Mouse (Mus musculus): ENCODE data around the gene Cd300ld5. TPM values are rescaled to one million over a fixed set of nuclear protein-coding genes. Genes with fewer than 3 reads are reported as not detected.

The Cd300ld5 gene
- polyA plus RNA-seq, 1 experiment from 2014 or later = not detected

- no peak overlapping the region for H3K27ac ChIP-seq
- H3K4me3 ChIP-seq = no peak overlapping the region
- H3K27me3 ChIP-seq (replicated peaks) = no peaks in the 10 kb centered on the region; the same call in 1 of the 2 replicates
- WGBS (ENCODE audit: insufficient replicate concordance) = 61% methylated on average over 5 of the region's 5 CpGs
- ATAC-seq = no peak
- H3K4me2 ChIP-seq = no peak overlapping the region
- no peaks in the 10 kb centered on the region for H3K9me3 ChIP-seq (replicated peaks)
- no peak overlapping the region for H3K9ac ChIP-seq
- H3K36me3 ChIP-seq = no peaks in the 10 kb centered on the region
- peaks cover 23% of the 10 kb centered on the region for H3K4me1 ChIP-seq
These were observed 35.4 kb upstream of the Cd300ld5 start for GRCm38 (mm10) chr11:115073002-115073401.

- ATAC-seq = no peak
- Histone ChIP-seq H3K27me3 (replicated peaks) (no peaks in the 10 kb centered on the region; the same call in 1 of the 2 replicates), H3K36me3 (no peaks in the 10 kb centered on the region), H3K4me1 (peaks cover 23% of the 10 kb centered on the region), H3K27ac (no peak overlapping the region), H3K9ac (no peak overlapping the region), H3K9me3 (replicated peaks) (no peaks in the 10 kb centered on the region), H3K4me2 (peak overlapping the region; percentile 18), H3K4me3 (no peak overlapping the region)
- WGBS (ENCODE audit: insufficient replicate concordance) = 14% methylated on average over 14 of the region's 14 CpGs
These were observed 34.2 kb upstream of the Cd300ld5 start for GRCm38 (mm10) chr11:115071631-115072294.

GRCm38 (mm10) chr11:115071015-115071551 is 33.5 kb upstream of the Cd300ld5 start:
- Histone ChIP-seq H3K36me3 (no peaks in the 10 kb centered on the region), H3K27me3 (replicated peaks) (no peaks in the 10 kb centered on the region; the same call in 1 of the 2 replicates), H3K9ac (no peak overlapping the region), H3K4me3 (no peak overlapping the region), H3K27ac (no peak overlapping the region), H3K4me2 (peak overlapping the region; percentile 18), H3K9me3 (replicated peaks) (no peaks in the 10 kb centered on the region), H3K4me1 (peaks cover 23% of the 10 kb centered on the region)
- WGBS (ENCODE audit: insufficient replicate concordance) = 17% methylated on average over 9 of the region's 9 CpGs
- no peak for ATAC-seq

GRCm38 (mm10) chr11:115066768-115067167 is 29.2 kb upstream of the Cd300ld5 start:
- 33% methylated on average over 6 of the region's 6 CpGs for WGBS (ENCODE audit: insufficient replicate concordance)

GRCm38 (mm10) chr11:115062077-115062476 is 24.5 kb upstream of the Cd300ld5 start, which contains the start of gene Cd300e:
TSS of gene Cd300e (minus strand) at chr11:115062177.
- Histone ChIP-seq H3K9me3 (replicated peaks) (no peaks in the 10 kb centered on the region), H3K4me1 (no peaks in the 10 kb centered on the region), H3K27ac (no peak within 1 kb of the TSS), H3K9ac (no peak within 1 kb of the TSS), H3K27me3 (replicated peaks) (no peaks in the 10 kb centered on the region), H3K36me3 (no peaks in the 10 kb centered on the region), H3K4me3 (no peak within 1 kb of the TSS), H3K4me2 (no peak within 1 kb of the TSS)
- no peak for ATAC-seq
- 12% methylated on average over 5 of the region's 5 CpGs for WGBS (ENCODE audit: insufficient replicate concordance)

More at GRCm38 (mm10) chr11:115066768-115067167, 29.2 kb upstream of the Cd300ld5 start:
- H3K27me3 ChIP-seq (replicated peaks) = no peaks in the 10 kb centered on the region; the same call in 1 of the 2 replicates
- no peak overlapping the region for H3K9ac ChIP-seq
- no peak overlapping the region for H3K27ac ChIP-seq
- no peak overlapping the region for H3K4me3 ChIP-seq
- peaks cover 8% of the 10 kb centered on the region for H3K4me1 ChIP-seq
- H3K9me3 ChIP-seq (replicated peaks) = no peaks in the 10 kb centered on the region
- H3K36me3 ChIP-seq = no peaks in the 10 kb centered on the region
- no peak for ATAC-seq
- H3K4me2 ChIP-seq = no peak overlapping the region

DNA sequence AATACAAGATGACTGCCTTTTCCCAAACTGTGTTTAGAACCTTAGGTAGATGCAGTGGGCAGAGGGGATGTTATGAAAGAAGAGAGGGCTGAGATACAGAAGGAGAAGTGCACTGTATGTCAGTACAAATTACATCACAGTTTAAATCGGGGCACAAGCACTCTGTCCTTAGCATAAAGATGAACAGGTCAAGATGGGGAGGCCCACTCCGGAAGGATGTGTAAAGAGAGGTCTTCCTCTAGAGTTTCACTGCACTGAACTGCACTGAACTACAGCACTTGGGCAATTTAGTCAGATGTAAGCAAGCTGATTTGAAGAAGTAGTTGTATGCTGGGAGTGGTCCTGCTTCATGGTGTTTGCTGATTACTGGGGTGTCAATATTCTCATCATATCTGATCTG is 22.2 kb upstream of the Cd300ld5 start:
- Histone ChIP-seq H3K27me3 (replicated peaks) (no peaks in the 10 kb centered on the region), H3K27ac (no peak overlapping the region), H3K4me1 (no peaks in the 10 kb centered on the region), H3K4me2 (no peak overlapping the region), H3K4me3 (no peak overlapping the region), H3K9ac (no peak overlapping the region), H3K36me3 (no peaks in the 10 kb centered on the region), H3K9me3 (replicated peaks) (no peaks in the 10 kb centered on the region)
- WGBS (ENCODE audit: insufficient replicate concordance) = 43% methylated on average over 2 of the region's 2 CpGs
- ATAC-seq = no peak

GRCm38 (mm10) chr11:115058701-115059100 is 21.1 kb upstream of the Cd300ld5 start:
- Histone ChIP-seq H3K9me3 (replicated peaks) (no peaks in the 10 kb centered on the region), H3K4me2 (no peak overlapping the region), H3K27me3 (replicated peaks) (no peaks in the 10 kb centered on the region), H3K4me1 (no peaks in the 10 kb centered on the region), H3K9ac (no peak overlapping the region), H3K36me3 (no peaks in the 10 kb centered on the region), H3K4me3 (no peak overlapping the region), H3K27ac (no peak overlapping the region)
- whole genome bisulfite sequencing (ENCODE audit: insufficient replicate concordance) = 51% methylated on average over 4 of the region's 4 CpGs
- no peak for ATAC-seq

GRCm38 (mm10) chr11:115054537-115054936 is 17.0 kb upstream of the Cd300ld5 start:
- H3K4me2 ChIP-seq = no peak overlapping the region
- ATAC-seq = no peak
- H3K27ac ChIP-seq = no peak overlapping the region
- no peaks in the 10 kb centered on the region for H3K27me3 ChIP-seq (replicated peaks)
- H3K9ac ChIP-seq = no peak overlapping the region
- no peak overlapping the region for H3K4me3 ChIP-seq
- H3K36me3 ChIP-seq = no peaks in the 10 kb centered on the region
- H3K4me1 ChIP-seq = no peaks in the 10 kb centered on the region
- H3K9me3 ChIP-seq (replicated peaks) = no peaks in the 10 kb centered on the region

DNA sequence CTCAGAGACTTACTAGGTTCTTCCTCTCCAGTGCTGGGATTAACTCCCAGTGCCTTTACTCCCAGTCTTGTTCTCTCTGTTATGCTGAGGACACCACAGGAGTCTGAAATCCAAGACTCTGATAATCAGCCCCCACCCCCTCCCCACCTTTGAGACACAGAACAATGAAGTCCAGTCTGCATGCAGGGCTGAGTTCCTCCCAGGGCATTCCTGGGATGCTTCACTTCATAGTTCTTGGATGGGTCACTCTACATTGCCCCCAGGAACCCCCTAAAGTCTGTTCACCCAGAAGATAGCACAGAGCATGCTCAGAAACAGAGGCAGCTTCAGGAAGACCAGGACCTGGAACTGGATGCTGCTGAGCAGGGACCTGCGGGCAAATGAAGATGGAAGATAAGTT is 15.4 kb upstream of the Cd300ld5 start:
- no peaks in the 10 kb centered on the region for H3K9me3 ChIP-seq (replicated peaks)
- H3K27me3 ChIP-seq (replicated peaks) = no peaks in the 10 kb centered on the region
- no peak overlapping the region for H3K4me3 ChIP-seq
- H3K9ac ChIP-seq = no peak overlapping the region
- no peak for ATAC-seq
- H3K4me1 ChIP-seq = no peaks in the 10 kb centered on the region
- no peak overlapping the region for H3K27ac ChIP-seq
- H3K4me2 ChIP-seq = no peak overlapping the region
- no peaks in the 10 kb centered on the region for H3K36me3 ChIP-seq
- 59% methylated on average over 1 of the region's 1 CpGs for WGBS (ENCODE audit: insufficient replicate concordance)

DNA sequence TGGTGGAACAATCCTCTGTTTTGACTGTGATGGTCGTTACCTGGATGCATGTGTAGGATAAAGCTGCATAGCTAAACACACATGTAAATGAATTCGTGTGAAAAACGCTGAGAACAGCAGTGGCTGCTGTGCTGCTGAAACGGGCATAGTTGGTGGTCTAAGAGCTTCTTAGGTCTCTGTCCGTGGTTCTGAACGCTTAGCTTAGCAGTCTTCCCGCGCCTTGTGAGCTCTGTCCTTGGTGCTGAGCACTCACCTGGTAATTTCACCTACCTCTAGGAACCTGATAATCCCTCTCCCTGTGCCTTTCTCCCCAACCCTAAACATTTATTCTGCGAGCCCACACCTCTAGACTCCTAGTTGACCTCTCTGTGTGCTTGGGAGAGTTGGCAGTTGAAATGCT is 14.6 kb upstream of the Cd300ld5 start:
- Histone ChIP-seq H3K36me3 (no peaks in the 10 kb centered on the region), H3K4me1 (no peaks in the 10 kb centered on the region), H3K9ac (no peak overlapping the region), H3K4me3 (no peak overlapping the region), H3K27me3 (replicated peaks) (no peaks in the 10 kb centered on the region), H3K4me2 (no peak overlapping the region), H3K27ac (no peak overlapping the region), H3K9me3 (replicated peaks) (no peaks in the 10 kb centered on the region)
- WGBS (ENCODE audit: insufficient replicate concordance) = 3% methylated on average over 9 of the region's 9 CpGs
- ATAC-seq = no peak

DNA sequence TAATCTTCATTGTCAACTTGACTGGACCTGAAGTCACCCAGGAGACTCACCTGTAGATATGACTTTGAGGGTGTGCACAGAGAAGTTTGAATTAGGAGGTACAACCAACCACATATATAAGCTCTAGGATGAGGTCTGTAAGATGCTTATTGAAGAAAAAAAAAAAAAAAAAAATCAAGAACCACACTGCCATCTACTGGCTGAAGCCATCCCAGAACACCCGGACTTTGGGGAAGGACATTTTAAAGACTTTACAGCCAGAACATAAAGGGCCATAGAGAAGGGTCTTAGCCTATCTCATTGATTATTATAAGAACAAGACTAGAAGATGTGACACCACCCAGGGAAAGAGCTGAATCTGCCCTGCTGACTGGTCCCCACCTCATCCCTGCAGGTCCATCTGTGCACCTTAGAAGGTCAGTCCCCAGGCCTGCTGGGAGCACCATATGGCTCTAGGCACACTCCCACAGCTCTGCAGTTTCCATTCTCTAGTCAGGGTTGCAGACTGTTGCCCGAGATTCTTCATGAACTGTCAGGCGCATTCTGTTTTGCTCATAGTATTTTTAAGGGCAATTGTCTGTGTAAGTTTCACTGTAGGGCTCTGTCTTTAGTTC is 11.8 kb upstream of the Cd300ld5 start:
- no peak for ATAC-seq
- no peak overlapping the region for H3K4me3 ChIP-seq
- H3K27me3 ChIP-seq (replicated peaks) = no peaks in the 10 kb centered on the region
- no peaks in the 10 kb centered on the region for H3K9me3 ChIP-seq (replicated peaks)
- no peak overlapping the region for H3K4me2 ChIP-seq
- H3K4me1 ChIP-seq = no peaks in the 10 kb centered on the region
- no peaks in the 10 kb centered on the region for H3K36me3 ChIP-seq
- WGBS (ENCODE audit: insufficient replicate concordance) = 32% methylated on average over 3 of the region's 3 CpGs
- H3K27ac ChIP-seq = no peak overlapping the region
- no peak overlapping the region for H3K9ac ChIP-seq

- Histone ChIP-seq H3K27me3 (replicated peaks) (no peaks in the 10 kb centered on the region), H3K9me3 (replicated peaks) (no peaks in the 10 kb centered on the region), H3K27ac (no peak within 1 kb of the TSS), H3K4me2 (no peak within 1 kb of the TSS), H3K9ac (no peak within 1 kb of the TSS), H3K36me3 (no peaks in the 10 kb centered on the region), H3K4me1 (no peaks in the 10 kb centered on the region), H3K4me3 (no peak within 1 kb of the TSS)
- 45% methylated on average over 2 of the region's 2 CpGs for WGBS (ENCODE audit: insufficient replicate concordance)
- no peak for ATAC-seq
These were observed 10.7 kb upstream of the Cd300ld5 start, which contains the start of gene Cd300ld3 for GRCm38 (mm10) chr11:115048259-115048658. TSS of gene Cd300ld3 (minus strand) at chr11:115048409.
